Mouse (Mus musculus) embryonic stem cell, embryonic (primary cell): ENCODE results near the gene Cmbl.

ENCODE experiments used
- CTCF ChIA-PET, 4 experiments: fragments of 300-600 bp in 2 of 4; fragments of 350-600 bp in 2 of 4; sonication (Branson Sonifier 250); formaldehyde crosslinking; loops; one replicate each; lab custom pipeline; 2022; ENCODE audit warnings: inconsistent platforms in 2 of 4; lab: Charles Lee
- POLR2A ChIA-PET, 4 experiments: fragments of 300-600 bp in 2 of 4; fragments of 350-600 bp in 2 of 4; sonication (Branson Sonifier 250); formaldehyde crosslinking; loops; one replicate each; lab custom pipeline; 2022; ENCODE audit warnings: antibody characterized with exemption in 4 of 4, inconsistent platforms in 1 of 4; lab: Charles Lee

The Cmbl gene

GRCm38 (mm10) chr15:31565184-31565583 lies at the start of gene Cmbl:
Gene Cmbl, plus strand, starts transcription at chr15:31565389.
- POLR2A ChIA-PET = interaction anchor here in 1 of 4 experiments (0.5 to 5.0 kb wide), 4 partner anchors 8 to 36 kb away, joined by 3 to 36 read pairs (median 3); partner anchors contain the start of genes Cct5 and Fam173b
- CTCF ChIA-PET = no interaction called here

GRCm38 (mm10) chr15:31517186-31517585 lies 48.0 kb upstream of the Cmbl start:
- CTCF ChIA-PET = no interaction called here
- POLR2A ChIA-PET = no interaction called here

GRCm38 (mm10) chr15:31518371-31518770 lies 46.8 kb upstream of the Cmbl start:
- CTCF ChIA-PET = no interaction called here
- POLR2A ChIA-PET = interaction anchor here in 1 of 4 experiments (0.6 kb wide), 1 partner anchor 175 kb away, joined by 4 read pairs; no protein-coding TSS in a partner anchor

- POLR2A ChIA-PET = interaction anchor here in 3 of 4 experiments (0.6 to 0.7 kb wide), 4 partner anchors 18 to 1085 kb away, joined by 3 to 4 read pairs (median 4); no protein-coding TSS in a partner anchor
- CTCF ChIA-PET = interaction anchor here in 2 of 4 experiments (0.6 to 0.7 kb wide), 2 partner anchors 204 to 511 kb away, joined by 3 to 4 read pairs; no protein-coding TSS in a partner anchor
Observed at GRCm38 (mm10) chr15:31519000-31519399, 46.2 kb upstream of the Cmbl start.

GRCm38 (mm10) chr15:31526463-31526862 lies 38.7 kb upstream of the Cmbl start:
- POLR2A ChIA-PET = interaction anchor here in 1 of 4 experiments (1.0 to 1.3 kb wide), 2 partner anchors 9 to 36 kb away, joined by 3 to 8 read pairs; no protein-coding TSS in a partner anchor
- CTCF ChIA-PET = no interaction called here

- POLR2A ChIA-PET = interaction anchor here in 1 of 4 experiments (0.6 to 1.3 kb wide), 3 partner anchors 19 to 79 kb away, joined by 3 to 6 read pairs (median 4); no protein-coding TSS in a partner anchor
- CTCF ChIA-PET = no interaction called here
Observed at GRCm38 (mm10) chr15:31528477-31528876, 36.7 kb upstream of the Cmbl start.

GRCm38 (mm10) chr15:31529103-31529502 lies 36.1 kb upstream of the Cmbl start:
- POLR2A ChIA-PET = interaction anchor here in 1 of 4 experiments (0.9 kb wide), 1 partner anchor 27 kb away, joined by 3 read pairs; no protein-coding TSS in a partner anchor

GRCm38 (mm10) chr15:31529811-31530658 lies 35.2 kb upstream of the Cmbl start:
- ChIA-PET POLR2A (interaction anchor here in 2 of 4 experiments (0.9 to 1.8 kb wide), 4 partner anchors 27 to 71 kb away, joined by 3 to 7 read pairs (median 3); partner anchors contain the start of genes Cct5 (in 1 of the 2) and Fam173b (in 1 of the 2)), CTCF (no interaction called here)

More at GRCm38 (mm10) chr15:31529103-31529502, 36.1 kb upstream of the Cmbl start:
- CTCF ChIA-PET = no interaction called here

- ChIA-PET CTCF (interaction anchor here in 1 of 4 experiments (0.6 kb wide), 1 partner anchor 9 kb away, joined by 3 read pairs; no protein-coding TSS in a partner anchor), POLR2A (interaction anchor here in 3 of 4 experiments (0.6 to 2.8 kb wide), 18 partner anchors 11 to 307 kb away, joined by 3 to 12 read pairs (median 3); partner anchors contain the start of genes Cct5 (in 2 of the 3), Fam173b (in 2 of the 3), Ropn1l (in 2 of the 3) and Dap (in 1 of the 3))
Observed at GRCm38 (mm10) chr15:31530659-31531445, 34.3 kb upstream of the Cmbl start, which contains the start of gene March6. Gene March6, minus strand, starts transcription at chr15:31531053.

GRCm38 (mm10) chr15:31531446-31532330 lies 33.5 kb upstream of the Cmbl start:
- ChIA-PET CTCF (interaction anchor here in 1 of 4 experiments (0.6 kb wide), 1 partner anchor 8 kb away, joined by 3 read pairs; no protein-coding TSS in a partner anchor), POLR2A (interaction anchor here in 3 of 4 experiments (0.6 to 2.8 kb wide), 20 partner anchors 8 to 308 kb away, joined by 3 to 12 read pairs (median 3); partner anchors contain the start of genes Cct5 (in 2 of the 3), Fam173b (in 2 of the 3), Ropn1l (in 2 of the 3) and Dap (in 1 of the 3))

GRCm38 (mm10) chr15:31532331-31533021 lies 32.7 kb upstream of the Cmbl start:
- ChIA-PET CTCF (interaction anchor here in 1 of 4 experiments (0.6 kb wide), 1 partner anchor 15 kb away, joined by 8 read pairs; no protein-coding TSS in a partner anchor), POLR2A (interaction anchor here in 3 of 4 experiments (0.5 to 2.8 kb wide), 15 partner anchors 10 to 117 kb away, joined by 3 to 12 read pairs (median 5); partner anchors contain the start of genes Cct5 (in 2 of the 3), Fam173b (in 2 of the 3) and Ropn1l (in 1 of the 3))

GRCm38 (mm10) chr15:31533529-31533928 lies 31.7 kb upstream of the Cmbl start:
- POLR2A ChIA-PET = interaction anchor here in 2 of 4 experiments (0.9 to 2.8 kb wide), 7 partner anchors 11 to 70 kb away, joined by 3 to 10 read pairs (median 7); partner anchors contain the start of genes Cct5 (in 2 of the 2) and Fam173b (in 2 of the 2)
- CTCF ChIA-PET = no interaction called here

GRCm38 (mm10) chr15:31534421-31535258 lies 30.5 kb upstream of the Cmbl start:
- ChIA-PET POLR2A (interaction anchor here in 2 of 4 experiments (1.0 to 2.1 kb wide), 4 partner anchors 9 to 448 kb away, joined by 3 to 8 read pairs (median 7); partner anchors contain the start of genes Cct5 (in 1 of the 2) and Fam173b (in 1 of the 2)), CTCF (interaction anchor here in 1 of 4 experiments (0.5 kb wide), 1 partner anchor 116 kb away, joined by 4 read pairs; no protein-coding TSS in a partner anchor)

- ChIA-PET CTCF (interaction anchor here in 1 of 4 experiments (0.5 kb wide), 1 partner anchor 117 kb away, joined by 4 read pairs; no protein-coding TSS in a partner anchor), POLR2A (interaction anchor here in 2 of 4 experiments (1.0 to 2.1 kb wide), 3 partner anchors 9 to 449 kb away, joined by 3 to 8 read pairs (median 6); no protein-coding TSS in a partner anchor)
Observed at GRCm38 (mm10) chr15:31535259-31535855, 29.8 kb upstream of the Cmbl start.
